Mouse (Mus musculus) cerebral cortex, adult 2 months (tissue): Measurements from ENCODE around the gene Mapk14.

Experiments
- WGBS: fragments of 180-500 bp; shearing (Covaris S2); methylation state at CpG from one replicate; pipeline ENCODE4 v1.1.7; 2018; 5-methylcytosine and 5-hydroxymethylcytosine counted together

Mapk14 gene

DNA sequence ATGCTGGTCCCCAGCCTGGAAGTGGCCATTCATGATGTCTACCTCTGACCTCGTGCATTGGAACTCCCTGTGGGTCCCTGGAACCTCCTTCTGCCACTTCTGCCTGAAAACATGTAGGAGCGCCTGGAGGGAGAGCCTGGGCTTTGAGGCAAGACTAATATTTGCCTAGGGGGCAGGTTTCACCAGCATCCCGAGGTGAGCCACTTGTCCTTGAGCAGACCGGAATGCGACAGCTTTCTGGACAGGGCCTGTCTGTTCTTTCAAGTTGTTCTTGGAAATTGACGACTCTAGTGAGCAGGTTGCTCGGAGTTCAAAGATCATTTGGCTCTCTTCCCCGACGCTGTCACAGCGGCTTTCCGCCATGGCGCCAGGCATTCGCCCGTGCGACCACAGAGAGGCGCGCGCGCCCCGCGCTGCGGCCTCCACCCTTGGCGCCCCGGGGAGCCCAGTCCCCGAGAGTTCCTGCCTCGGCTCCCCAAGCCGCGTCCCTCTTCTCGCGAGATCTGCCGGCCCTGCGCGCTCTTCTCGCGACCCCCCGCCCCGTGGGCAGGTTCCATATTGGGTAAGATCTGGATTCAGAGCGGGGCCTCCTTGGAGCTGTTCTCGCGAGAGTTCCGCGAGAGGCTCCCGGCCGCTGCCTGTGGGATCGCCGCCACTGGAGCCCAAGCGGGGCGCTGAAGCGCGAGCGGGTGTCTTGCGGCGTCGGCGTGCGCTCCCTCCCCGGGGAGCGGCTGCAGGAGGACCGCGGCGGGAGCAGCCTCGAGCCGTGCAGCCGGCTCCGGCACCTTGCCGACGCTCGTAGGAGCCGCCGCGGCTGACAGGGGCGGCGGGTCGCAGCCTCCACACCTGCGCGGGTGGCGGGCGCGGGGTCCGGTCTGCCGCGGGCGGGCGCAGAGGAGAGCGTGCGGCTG is at the start of gene Mapk14:
TSS of gene Mapk14 (plus strand) at position 554 of the 911 bp plus-strand sequence.
- WGBS, result under 1% methylated on average over 86 of the region's 86 CpGs

DNA sequence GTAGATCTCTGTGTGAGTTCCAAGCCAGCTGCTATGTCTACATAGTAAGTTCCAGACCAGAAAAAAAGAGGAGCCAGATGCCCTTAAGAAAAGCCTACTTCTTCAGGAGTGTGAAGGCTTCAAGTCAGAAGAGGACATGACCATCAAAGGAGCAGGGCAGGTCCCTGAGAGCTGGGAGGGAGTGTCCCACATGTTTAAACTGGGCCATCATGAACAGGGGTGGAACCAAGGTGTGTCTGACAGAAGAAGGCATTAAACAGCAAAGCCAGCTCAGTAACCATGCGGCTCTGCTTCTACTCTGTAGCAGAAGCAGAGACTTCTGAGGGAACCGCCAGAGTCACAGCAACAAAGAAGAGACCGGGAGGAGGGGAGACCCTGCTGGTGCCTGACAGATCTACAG is 47.4 kb upstream of the Mapk14 start:
- WGBS, result 62% methylated on average over 3 of the region's 3 CpGs

DNA sequence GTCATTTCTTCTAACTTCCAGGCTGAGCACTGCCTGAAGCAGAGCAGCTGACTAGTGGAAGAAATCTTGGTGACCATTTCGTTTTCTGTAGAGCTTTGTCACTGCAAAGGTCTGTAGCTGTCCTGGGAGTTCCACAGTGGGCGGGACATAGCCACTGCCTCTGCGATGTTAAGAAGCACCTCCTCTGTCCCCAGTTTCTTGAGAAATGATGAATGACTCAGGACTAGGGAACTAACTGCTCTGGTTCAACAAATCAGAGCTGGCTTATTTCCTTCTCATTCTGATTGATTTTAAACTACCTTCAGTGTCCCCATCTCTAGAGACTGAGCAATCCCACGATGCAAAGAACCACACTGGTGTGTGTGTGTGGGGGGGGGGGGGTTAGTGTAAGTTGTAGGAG is 47.0 kb upstream of the Mapk14 start:
- WGBS, result 54% methylated on average over 4 of the region's 4 CpGs

- WGBS, result 82% methylated on average over 3 of the region's 3 CpGs
Observed at GRCm38 (mm10) chr17:28646221-28646620, 44.9 kb upstream of the Mapk14 start.

GRCm38 (mm10) chr17:28648607-28649370 is 42.3 kb upstream of the Mapk14 start:
- WGBS, result 50% methylated on average over 6 of the region's 6 CpGs

DNA sequence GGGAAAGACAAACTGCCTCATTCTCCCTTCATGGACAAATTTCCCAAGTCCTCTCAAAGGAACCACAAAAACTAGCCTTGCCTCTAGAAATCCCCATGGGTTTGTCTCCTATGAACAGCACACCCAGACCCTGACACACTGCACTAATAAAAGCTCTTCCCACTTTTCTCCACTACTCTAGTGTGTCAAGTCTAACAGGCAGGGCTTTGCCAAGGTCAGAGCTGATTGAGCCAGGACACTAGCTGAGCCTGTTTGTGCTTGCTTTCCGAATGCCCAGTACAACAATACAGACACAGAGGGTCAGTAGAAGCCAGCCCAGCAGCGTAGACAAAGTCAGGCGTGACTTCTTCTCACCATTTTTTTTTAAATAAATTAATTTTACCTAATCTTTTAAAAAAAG is 40.9 kb upstream of the Mapk14 start:
- WGBS, result 76% methylated on average over 3 of the region's 3 CpGs

- WGBS, result 20% methylated on average over 4 of the region's 4 CpGs
Observed at GRCm38 (mm10) chr17:28657936-28658335, 33.2 kb upstream of the Mapk14 start.

- 73% methylated on average over 6 of the region's 6 CpGs for WGBS
Observed at GRCm38 (mm10) chr17:28659564-28659963, 31.6 kb upstream of the Mapk14 start.

GRCm38 (mm10) chr17:28682311-28683084 is 8.6 kb upstream of the Mapk14 start:
- WGBS, result 79% methylated on average over 13 of the region's 13 CpGs

DNA sequence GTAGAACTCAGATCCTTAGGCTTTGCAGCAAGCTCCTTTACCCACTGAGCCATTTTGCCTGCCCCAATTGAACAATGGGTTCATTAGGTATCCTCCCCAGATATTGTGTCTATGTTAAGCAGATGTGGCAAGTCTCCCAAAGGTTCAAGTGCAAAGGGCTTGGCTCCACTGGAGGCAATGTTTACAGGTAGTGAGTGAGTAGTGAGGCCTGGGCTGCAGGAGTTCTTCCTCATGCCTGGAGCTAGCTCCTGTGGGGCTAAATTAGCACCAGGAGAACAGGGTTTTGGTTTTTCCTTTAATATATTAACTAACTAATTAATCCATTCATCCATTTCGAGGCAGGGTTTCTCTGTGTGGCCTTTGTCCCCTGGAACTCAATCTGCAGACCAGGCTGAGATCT is 7.5 kb upstream of the Mapk14 start:
- WGBS, result 57% methylated on average over 1 of the region's 1 CpGs

DNA sequence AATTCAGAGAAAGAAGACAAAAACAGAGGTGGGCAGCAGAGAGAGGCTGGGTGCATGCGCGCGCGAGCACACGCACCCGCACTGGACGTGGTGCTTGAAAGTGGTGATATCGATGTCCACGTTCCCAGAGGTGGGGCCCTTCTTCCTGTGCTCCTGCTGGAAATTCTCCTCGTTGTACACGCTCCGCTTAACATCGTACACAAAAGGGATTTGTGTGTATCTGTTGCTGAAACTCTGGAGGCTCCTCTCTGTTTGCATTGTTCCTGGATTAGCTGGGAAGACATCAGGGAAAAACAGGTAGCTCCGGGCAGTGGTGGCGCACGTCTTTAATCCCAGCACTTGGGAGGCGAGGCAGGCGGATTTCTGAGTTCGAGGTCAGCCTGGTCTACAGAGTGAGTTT is 6.5 kb upstream of the Mapk14 start:
- 76% methylated on average over 19 of the region's 19 CpGs for whole genome bisulfite sequencing

DNA sequence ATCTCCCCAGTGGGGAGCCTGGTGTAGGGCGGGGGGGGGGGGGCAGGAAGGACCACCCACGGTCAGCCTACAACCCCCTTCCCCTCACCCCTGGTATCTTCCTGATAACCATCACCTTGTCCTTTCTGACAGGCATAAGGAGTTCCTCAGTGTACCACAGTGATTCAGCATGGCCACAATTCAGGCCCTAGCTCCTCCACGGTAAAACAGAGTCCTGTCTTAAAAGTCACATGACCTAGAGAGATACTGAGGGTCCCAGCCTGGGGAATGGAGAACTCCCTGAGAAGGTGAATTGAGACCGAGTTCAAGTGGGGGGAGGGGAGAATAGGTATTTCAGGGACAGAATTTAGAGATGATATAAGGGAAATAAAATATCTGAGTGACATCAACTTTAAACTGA is 3.8 kb upstream of the Mapk14 start:
- 58% methylated on average over 4 of the region's 4 CpGs for WGBS

DNA sequence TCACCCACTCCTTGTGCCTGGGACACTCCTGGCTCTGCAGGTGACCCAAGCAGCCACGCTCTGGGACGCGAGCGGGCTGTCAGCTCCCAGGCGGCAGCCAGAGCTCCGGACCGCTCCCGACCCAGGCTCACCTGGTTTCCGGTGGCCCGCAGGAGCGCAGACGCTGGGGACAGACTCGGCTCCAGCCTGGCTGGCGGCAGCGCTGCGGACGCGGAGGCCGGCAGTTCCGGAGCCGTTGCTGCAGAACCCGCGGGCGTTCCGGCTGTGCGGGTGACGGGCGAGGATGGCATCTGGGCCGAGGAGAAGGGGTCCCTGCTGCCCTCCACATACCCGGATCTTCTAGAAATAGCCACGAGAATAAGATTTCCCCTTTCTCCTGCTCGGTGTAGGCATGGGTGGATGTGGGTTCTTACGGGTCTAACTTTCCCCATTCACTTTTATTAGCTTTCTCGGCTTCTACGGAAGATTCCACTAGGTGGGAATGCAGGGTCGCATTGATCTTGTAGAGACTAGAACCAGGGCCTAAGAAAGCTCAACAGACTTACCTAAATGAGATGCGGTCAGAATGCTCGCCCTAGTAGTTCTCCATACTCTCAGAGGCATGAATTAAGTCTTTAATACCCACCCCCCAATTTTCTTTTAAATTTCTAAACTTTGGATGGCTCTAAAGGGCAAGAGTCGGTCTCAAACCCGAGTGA is 1.4 kb upstream of the Mapk14 start, which contains the start of gene Slc26a8:
TSS of gene Slc26a8 (minus strand) at position 648 of the 698 bp plus-strand sequence.
- 10% methylated on average over 40 of the region's 40 CpGs for WGBS

DNA sequence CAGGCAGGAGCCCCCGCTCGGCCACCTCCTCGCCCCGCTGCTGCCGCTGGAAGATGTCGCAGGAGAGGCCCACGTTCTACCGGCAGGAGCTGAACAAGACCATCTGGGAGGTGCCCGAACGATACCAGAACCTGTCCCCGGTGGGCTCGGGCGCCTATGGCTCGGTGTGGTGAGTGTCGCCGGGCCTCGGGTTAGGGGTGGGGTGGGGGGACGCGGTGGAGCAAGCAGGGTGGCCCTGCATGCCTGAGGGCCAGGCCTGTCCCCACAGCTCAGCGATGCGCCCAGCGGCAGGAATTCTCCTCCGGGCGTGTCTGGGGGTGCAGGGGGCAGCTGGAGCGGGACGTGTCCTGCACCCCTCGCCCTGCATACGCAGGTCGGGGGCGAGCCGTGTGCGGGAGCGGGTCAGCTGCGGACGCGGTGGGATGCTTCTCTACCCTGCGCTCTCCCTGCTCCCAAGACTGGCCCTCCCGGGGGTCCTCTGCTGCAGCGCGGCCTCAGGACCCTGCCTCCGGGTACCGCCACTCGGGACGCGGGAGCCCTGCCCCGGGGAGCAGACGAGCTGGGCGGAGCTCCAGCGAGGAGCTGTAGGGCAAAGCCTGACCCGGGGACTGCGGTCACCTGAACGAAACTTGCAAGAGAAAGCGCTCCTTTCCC is 685 bp downstream of the Mapk14 start:
- under 1% methylated on average over 52 of the region's 53 CpGs for WGBS

- under 1% methylated on average over 18 of the region's 18 CpGs for WGBS
Observed at GRCm38 (mm10) chr17:28692341-28692710, 1.2 kb downstream of the Mapk14 start.

DNA sequence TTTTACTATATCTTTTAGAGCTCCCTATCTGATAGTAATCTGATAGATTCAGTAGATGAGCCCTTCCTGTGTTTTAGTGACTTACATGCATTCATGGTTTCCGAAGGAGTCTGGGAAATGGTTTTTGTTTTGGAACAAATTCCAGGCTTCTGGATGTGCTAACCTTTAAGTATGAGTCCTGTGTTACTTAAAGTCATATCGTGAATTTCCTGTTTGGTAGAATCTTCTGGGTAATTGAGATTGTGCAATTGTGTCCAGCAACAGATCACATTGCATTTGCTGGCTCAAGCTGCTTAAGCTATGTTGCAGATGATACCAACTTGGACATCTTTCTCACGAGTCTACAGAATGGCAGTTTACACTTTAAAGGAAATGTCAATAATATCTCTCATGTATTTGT is 2.0 kb downstream of the Mapk14 start:
- 15% methylated on average over 3 of the region's 3 CpGs for WGBS

DNA sequence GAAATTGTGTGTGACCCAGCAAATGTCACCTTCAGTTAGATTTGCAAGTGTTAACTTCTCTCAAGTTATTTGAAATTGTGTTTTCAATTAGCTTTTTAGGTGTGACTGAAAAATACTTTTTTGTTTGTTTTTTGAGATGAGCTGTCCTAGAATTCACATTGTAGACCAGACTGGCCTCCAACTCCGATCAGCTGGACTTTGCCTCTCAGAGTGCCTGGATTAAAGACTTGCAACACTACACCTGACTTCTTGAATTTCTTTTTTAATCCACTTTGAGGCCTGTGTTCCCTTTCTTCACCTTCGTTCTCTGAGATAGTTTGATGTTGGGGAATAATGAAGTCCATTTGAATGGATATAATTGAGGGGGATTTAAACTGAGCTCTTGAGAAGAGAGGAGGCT is 2.9 kb downstream of the Mapk14 start:
- WGBS, result 61% methylated on average over 2 of the region's 2 CpGs

- WGBS, result 64% methylated on average over 4 of the region's 4 CpGs
Observed at GRCm38 (mm10) chr17:28694832-28695231, 3.7 kb downstream of the Mapk14 start.

GRCm38 (mm10) chr17:28696641-28697040 is 5.5 kb downstream of the Mapk14 start:
- 38% methylated on average over 2 of the region's 2 CpGs for WGBS

DNA sequence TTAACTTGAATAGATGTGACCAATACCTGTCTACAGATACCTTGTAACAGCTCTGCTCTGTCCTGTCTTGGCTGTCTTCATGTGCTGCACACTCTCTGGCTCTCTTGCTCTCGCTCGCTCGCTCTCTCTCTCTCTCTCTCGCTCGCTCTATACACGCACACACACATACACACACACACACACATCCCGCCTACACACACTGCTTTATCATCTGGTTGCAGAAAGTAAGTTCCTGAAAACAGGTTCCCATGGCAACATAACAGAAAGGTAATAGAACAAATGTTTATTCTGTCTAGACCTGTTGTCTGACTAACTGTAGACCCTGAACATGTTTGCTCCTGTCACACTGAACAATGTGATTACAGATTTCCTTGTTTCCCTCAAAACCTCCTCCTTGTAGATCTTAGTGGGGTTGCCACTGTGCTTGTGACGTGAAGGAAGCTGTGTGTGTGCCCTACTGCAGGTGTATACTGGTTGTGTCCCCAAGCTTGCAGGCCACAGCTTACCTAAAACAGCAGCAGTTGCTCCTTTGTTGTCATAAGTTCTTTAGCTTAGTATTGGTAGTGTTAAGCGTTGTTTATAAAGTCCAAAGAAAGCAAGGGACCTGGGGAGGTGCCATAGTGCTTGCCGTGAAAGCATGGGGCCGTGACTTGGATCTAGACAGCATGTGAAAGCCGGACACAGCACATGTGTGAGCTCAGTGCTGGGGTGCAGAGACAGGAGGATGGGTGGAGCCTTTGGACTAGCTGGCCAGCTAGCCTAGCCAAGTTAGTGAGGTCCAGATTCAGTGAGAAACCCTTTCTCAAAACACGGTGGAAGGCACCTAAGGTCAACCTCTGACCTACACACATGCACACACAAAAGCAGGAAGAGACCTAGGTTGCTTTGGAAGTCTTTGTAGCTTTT is 6.4 kb downstream of the Mapk14 start:
- 43% methylated on average over 13 of the region's 13 CpGs for WGBS
